Mouse (Mus musculus) spleen, adult 2 months (tissue): ENCODE measurements around the gene Myt1l. TPM values are rescaled to one million over a fixed set of nuclear protein-coding genes. Genes with fewer than 3 reads are reported as not detected.

Experiments
- DNase-seq, 2 experiments: peaks; one replicate each; pipeline versions ENCODE4 v3.0.0 to v3.0.0-alpha.2; 2012 to 2021; ENCODE audit warnings: low spot score in 2 of 2, low read depth in 1 of 2
- H3K27ac ChIP-seq: fragments of 200-500 bp; 2 replicates; pipeline ENCODE4 v1.5.1; 2012; ENCODE audit warnings: low read length, inconsistent platforms; ENCODE audit not compliant: insufficient read depth
- H3K27me3 ChIP-seq: fragments of 200-500 bp; 2 replicates; pipeline ENCODE4 v1.6.1; 2012; ENCODE audit warnings: mild to moderate bottlenecking, moderate library complexity, low read length, inconsistent platforms; ENCODE audit not compliant: control insufficient read depth, insufficient read depth
- H3K36me3 ChIP-seq: fragments of 200-500 bp; 2 replicates; pipeline ENCODE4 v1.6.1; 2012; ENCODE audit warnings: mild to moderate bottlenecking, low read length, inconsistent platforms; ENCODE audit not compliant: control insufficient read depth, insufficient read depth
- H3K4me1 ChIP-seq: fragments of 200-500 bp; 2 replicates; pipeline ENCODE4 v1.6.1; 2011; ENCODE audit warnings: inconsistent platforms; ENCODE audit not compliant: control insufficient read depth, insufficient read depth, insufficient read length
- H3K4me3 ChIP-seq: fragments of 200-500 bp; 2 replicates; pipeline ENCODE4 v1.5.1; 2011; ENCODE audit warnings: mild to moderate bottlenecking, inconsistent platforms; ENCODE audit not compliant: insufficient read depth, insufficient read length; ENCODE audit errors: extremely low read depth
- CTCF ChIP-seq: fragments of 200-500 bp; IDR thresholded peaks from 2 replicates; pipeline ENCODE4 v1.5.1; 2011; ENCODE audit warnings: mild to moderate bottlenecking, inconsistent platforms; ENCODE audit not compliant: insufficient read depth, insufficient read length, insufficient replicate concordance; ENCODE audit errors: extremely low read depth
- POLR2A ChIP-seq: fragments of 200-500 bp; IDR thresholded peaks from 2 replicates; pipeline ENCODE4 v1.6.1; 2011; ENCODE audit warnings: low read depth, low read length, inconsistent platforms
- WGBS: fragments of 180-500 bp; shearing (Covaris S2); methylation state at CpG from one replicate; pipeline ENCODE4 v1.1.7; 2018; 5-methylcytosine and 5-hydroxymethylcytosine counted together
- polyA plus RNA-seq: library from polyadenylated mRNA; depleted of rRNA; stranded (reverse); fragments of >200 nt; gene quantifications from 2 replicates; pipeline ENCODE4 v1.2.3, GENCODE M21; 2012

Myt1l gene
- polyA plus RNA-seq, 1 experiment, result not detected

- H3K36me3 ChIP-seq, result no peaks in the 10 kb centered on the region
- DNase-seq, result no peak
- no peak overlapping the region for H3K27ac ChIP-seq
- 88% methylated on average over 1 of the region's 1 CpGs for whole genome bisulfite sequencing
- H3K4me1 ChIP-seq, result peaks cover 3% of the 10 kb centered on the region; the same call in 1 of the 2 replicates
- no peak overlapping the region for H3K4me3 ChIP-seq
- no peaks in the 10 kb centered on the region for H3K27me3 ChIP-seq
- TF ChIP-seq POLR2A (no peak), CTCF (no peak)
Measured at GRCm38 (mm10) chr12:29961041-29961440, 432.9 kb downstream of the Myt1l start.

GRCm38 (mm10) chr12:29965016-29965415, 436.8 kb downstream of the Myt1l start:
- WGBS, result 95% methylated on average over 6 of the region's 6 CpGs
- Histone ChIP-seq H3K4me1 (no peaks in the 10 kb centered on the region), H3K4me3 (no peak overlapping the region), H3K27ac (no peak overlapping the region), H3K27me3 (no peaks in the 10 kb centered on the region), H3K36me3 (no peaks in the 10 kb centered on the region)
- no peak for DNase-seq
- TF ChIP-seq POLR2A, result no peak
- TF ChIP-seq CTCF, result no peak

DNA sequence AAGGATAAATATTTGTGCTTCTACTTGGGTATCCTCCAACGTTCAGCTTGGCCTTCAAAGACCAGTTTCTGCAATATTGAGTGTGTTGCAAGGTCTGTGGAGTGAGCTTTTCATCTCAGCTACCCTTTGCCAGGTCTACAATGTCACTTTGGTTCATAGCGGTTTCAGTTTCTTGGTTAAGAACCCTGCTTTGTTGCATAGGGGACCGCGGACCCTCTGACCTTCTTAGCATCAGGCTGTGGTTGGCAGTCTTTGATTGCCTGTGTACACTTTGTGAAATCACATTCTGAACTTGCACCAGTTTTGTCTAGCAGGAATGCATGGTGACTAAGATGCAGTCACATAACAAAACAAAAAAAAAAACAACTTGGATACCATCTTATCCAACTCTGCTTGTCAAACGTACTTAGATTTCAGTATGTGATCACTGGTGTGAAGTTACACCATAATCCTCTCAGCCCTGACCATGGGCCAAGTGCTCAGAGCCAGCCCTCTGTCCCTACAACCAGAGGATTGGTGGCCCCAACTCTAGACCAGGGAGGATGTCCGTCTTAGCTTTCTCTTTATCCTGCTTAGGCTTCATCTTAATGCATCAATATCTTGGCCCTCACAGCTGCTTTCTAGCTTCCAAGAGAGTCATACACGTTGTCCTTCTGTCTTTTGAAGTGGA, 443.7 kb downstream of the Myt1l start:
- H3K4me1 ChIP-seq, result no peaks in the 10 kb centered on the region
- H3K4me3 ChIP-seq, result no peak overlapping the region
- H3K36me3 ChIP-seq, result no peaks in the 10 kb centered on the region
- no peak overlapping the region for H3K27ac ChIP-seq
- TF ChIP-seq POLR2A (no peak), CTCF (no peak)
- 82% methylated on average over 7 of the region's 7 CpGs for WGBS
- DNase-seq, result no peak
- H3K27me3 ChIP-seq, result no peaks in the 10 kb centered on the region

- no peak overlapping the region for H3K4me3 ChIP-seq
- DNase-seq, result no peak
- H3K36me3 ChIP-seq, result no peaks in the 10 kb centered on the region
- TF ChIP-seq CTCF (no peak), POLR2A (no peak)
- no peaks in the 10 kb centered on the region for H3K4me1 ChIP-seq
- no peaks in the 10 kb centered on the region for H3K27me3 ChIP-seq
- H3K27ac ChIP-seq, result no peak overlapping the region
- 86% methylated on average over 6 of the region's 6 CpGs for WGBS
Measured at GRCm38 (mm10) chr12:29972533-29972932, 444.3 kb downstream of the Myt1l start.
